Mouse (Mus musculus): ENCODE measurements around the gene Gm3005. TPM values are rescaled to one million over a fixed set of nuclear protein-coding genes. Genes with fewer than 3 reads are reported as not detected.
"Not testable (repeated sequence)": the region's sequence is repeated elsewhere in the genome, so short reads cannot be mapped to it uniquely, and the experiment has no call there.

Gm3005 gene
- polyA plus RNA-seq (2015; fragmentation: Nextera tagmentation; extraction: Ambion mirVana) = 8.8 and 10.9 TPM in 2 replicates

DNA sequence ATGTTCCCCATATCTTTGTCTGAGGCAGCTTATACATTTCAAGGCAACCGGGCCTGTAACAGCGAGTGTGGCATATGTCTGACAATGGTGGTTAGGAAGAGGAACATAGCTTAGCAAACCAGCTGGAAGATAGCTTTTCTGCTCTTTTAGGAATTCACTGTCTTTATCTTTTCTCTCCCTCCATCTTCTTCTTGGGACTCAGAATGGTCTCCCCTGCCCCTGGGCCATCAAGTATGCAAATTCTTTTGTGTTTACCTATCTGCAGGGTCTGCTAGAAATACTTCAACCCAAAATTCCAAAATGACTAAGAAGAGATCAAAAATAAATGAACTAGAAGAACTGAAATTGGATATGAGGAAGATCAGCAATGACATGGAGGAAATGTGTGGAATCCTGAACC, at the start of gene Gm3005:
Gene Gm3005, plus strand, starts transcription at position 301 of the 400 bp plus-strand sequence.
- H3K9ac ChIP-seq (ENCODE audit: low read depth, low read length); H3K36me3 ChIP-seq (ENCODE audit: control insufficient read depth, insufficient read depth, low read length); ATAC-seq; H3K4me2 ChIP-seq (ENCODE audit: low read length); H3K4me3 ChIP-seq (ENCODE audit: low read depth, low read length); H3K27ac ChIP-seq (ENCODE audit: low read length); H3K4me1 ChIP-seq (ENCODE audit: control insufficient read depth, insufficient read depth, low read length); H3K27me3 ChIP-seq (ENCODE audit: control insufficient read depth, insufficient read depth, low read depth, low read length); H3K9me3 ChIP-seq (replicated peaks; ENCODE audit: control insufficient read depth, low read length, poor library complexity, severe bottlenecking): not testable (repeated sequence)
- WGBS = no CpG with 5 or more reads among the region's 2 CpGs

DNA sequence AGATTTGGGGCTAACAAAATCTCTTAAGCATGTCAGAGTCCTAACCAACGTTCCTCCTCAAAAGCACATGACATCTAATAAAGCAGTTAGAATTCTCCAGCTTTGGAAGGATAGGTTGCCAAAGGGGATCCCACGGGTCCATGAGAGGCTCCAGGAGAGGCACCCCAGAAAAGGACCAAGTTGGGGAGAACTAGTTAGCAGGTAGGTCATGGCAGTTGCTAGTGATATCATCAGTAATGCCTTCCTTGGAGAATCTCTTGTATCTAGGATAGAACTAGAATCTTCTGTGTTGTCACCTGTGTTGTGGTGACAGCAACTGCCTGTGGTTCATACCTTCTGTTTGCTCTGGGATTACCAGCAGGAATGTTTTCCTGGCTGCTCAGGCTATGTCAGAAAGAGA, 33.1 kb upstream of the Gm3005 start, which contains the start of gene Gm10413:
Gene Gm10413, plus strand, starts transcription at position 301 of the 400 bp plus-strand sequence.
- H3K9me3 ChIP-seq (replicated peaks; ENCODE audit: control insufficient read depth, low read length, poor library complexity, severe bottlenecking); H3K4me3 ChIP-seq (ENCODE audit: low read depth, low read length); H3K27ac ChIP-seq (ENCODE audit: low read length); H3K4me2 ChIP-seq (ENCODE audit: low read length); H3K9ac ChIP-seq (ENCODE audit: low read depth, low read length); H3K27me3 ChIP-seq (ENCODE audit: control insufficient read depth, insufficient read depth, low read depth, low read length); H3K4me1 ChIP-seq (ENCODE audit: control insufficient read depth, insufficient read depth, low read length); H3K36me3 ChIP-seq (ENCODE audit: control insufficient read depth, insufficient read depth, low read length); ATAC-seq: not testable (repeated sequence)
- WGBS = no CpG with 5 or more reads among the region's 2 CpGs

DNA sequence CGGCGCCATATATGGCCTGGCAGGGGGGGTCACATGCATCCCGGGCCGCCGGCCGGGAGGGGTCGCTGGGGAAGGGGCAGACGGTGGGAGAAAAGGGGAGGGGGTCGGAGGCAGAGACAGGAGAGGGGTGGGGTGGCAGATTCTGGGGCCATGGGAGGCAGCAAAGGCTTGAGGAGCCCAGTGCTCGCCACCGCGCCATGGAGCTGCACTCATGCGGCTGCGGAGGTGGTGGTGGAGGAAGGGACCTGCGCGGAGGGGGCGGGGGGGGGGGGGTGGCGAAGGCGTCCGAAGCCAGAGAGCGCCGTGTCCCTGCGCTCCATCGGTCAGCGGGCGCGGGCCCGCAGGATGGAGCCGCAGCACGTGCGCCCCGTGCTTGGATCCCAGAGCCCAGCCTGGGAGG, 15.6 kb upstream of the Gm3005 start, which contains the start of gene Gm10409:
Gene Gm10409, plus strand, starts transcription at position 301 of the 400 bp plus-strand sequence.
- no CpG with 5 or more reads among the region's 32 CpGs for WGBS
- H3K27ac ChIP-seq (ENCODE audit: low read length); H3K36me3 ChIP-seq (ENCODE audit: control insufficient read depth, insufficient read depth, low read length); H3K9ac ChIP-seq (ENCODE audit: low read depth, low read length); H3K4me2 ChIP-seq (ENCODE audit: low read length); H3K4me1 ChIP-seq (ENCODE audit: control insufficient read depth, insufficient read depth, low read length); H3K9me3 ChIP-seq (replicated peaks; ENCODE audit: control insufficient read depth, low read length, poor library complexity, severe bottlenecking); H3K27me3 ChIP-seq (ENCODE audit: control insufficient read depth, insufficient read depth, low read depth, low read length); H3K4me3 ChIP-seq (ENCODE audit: low read depth, low read length); ATAC-seq: not testable (repeated sequence)

DNA sequence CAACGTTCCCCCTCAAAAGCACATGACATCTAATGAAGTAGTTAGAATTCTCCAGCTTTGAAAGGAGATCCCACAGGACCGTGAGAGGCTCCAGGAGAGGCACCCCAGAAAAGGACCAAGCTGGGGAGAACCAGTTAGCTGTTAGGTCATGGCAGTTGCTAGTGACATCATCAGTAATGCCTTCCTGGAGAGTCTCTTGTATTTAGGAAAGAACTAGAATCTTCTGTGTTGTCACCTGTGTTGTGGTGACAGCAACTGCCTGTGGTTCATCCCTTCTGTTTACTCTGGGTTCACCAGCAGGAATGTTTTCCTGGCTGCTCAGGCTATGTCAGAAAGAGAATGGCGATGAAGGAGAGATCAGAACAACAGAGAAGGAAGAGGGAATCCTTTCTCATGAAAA, 21.2 kb downstream of the Gm3005 start, which contains the start of gene Gm10408:
Gene Gm10408, plus strand, starts transcription at position 301 of the 400 bp plus-strand sequence.
- H3K4me2 ChIP-seq (ENCODE audit: low read length); H3K36me3 ChIP-seq (ENCODE audit: control insufficient read depth, insufficient read depth, low read length); ATAC-seq; H3K9me3 ChIP-seq (replicated peaks; ENCODE audit: control insufficient read depth, low read length, poor library complexity, severe bottlenecking); H3K9ac ChIP-seq (ENCODE audit: low read depth, low read length); H3K27ac ChIP-seq (ENCODE audit: low read length); H3K4me1 ChIP-seq (ENCODE audit: control insufficient read depth, insufficient read depth, low read length); H3K27me3 ChIP-seq (ENCODE audit: control insufficient read depth, insufficient read depth, low read depth, low read length); H3K4me3 ChIP-seq (ENCODE audit: low read depth, low read length): not testable (repeated sequence)
- no CpG with 5 or more reads among the region's 3 CpGs for WGBS

DNA sequence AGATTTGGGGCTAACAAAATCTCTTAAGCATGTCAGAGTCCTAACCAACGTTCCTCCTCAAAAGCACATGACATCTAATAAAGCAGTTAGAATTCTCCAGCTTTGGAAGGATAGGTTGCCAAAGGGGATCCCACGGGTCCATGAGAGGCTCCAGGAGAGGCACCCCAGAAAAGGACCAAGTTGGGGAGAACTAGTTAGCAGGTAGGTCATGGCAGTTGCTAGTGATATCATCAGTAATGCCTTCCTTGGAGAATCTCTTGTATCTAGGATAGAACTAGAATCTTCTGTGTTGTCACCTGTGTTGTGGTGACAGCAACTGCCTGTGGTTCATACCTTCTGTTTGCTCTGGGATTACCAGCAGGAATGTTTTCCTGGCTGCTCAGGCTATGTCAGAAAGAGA, 206.3 kb downstream of the Gm3005 start, which contains the start of gene Gm3012:
Gene Gm3012, plus strand, starts transcription at position 301 of the 400 bp plus-strand sequence.
- H3K27ac ChIP-seq (ENCODE audit: low read length); H3K4me2 ChIP-seq (ENCODE audit: low read length); H3K9me3 ChIP-seq (replicated peaks; ENCODE audit: control insufficient read depth, low read length, poor library complexity, severe bottlenecking); H3K4me3 ChIP-seq (ENCODE audit: low read depth, low read length); H3K36me3 ChIP-seq (ENCODE audit: control insufficient read depth, insufficient read depth, low read length); ATAC-seq; H3K9ac ChIP-seq (ENCODE audit: low read depth, low read length); H3K27me3 ChIP-seq (ENCODE audit: control insufficient read depth, insufficient read depth, low read depth, low read length); H3K4me1 ChIP-seq (ENCODE audit: control insufficient read depth, insufficient read depth, low read length): not testable (repeated sequence)
- no CpG with 5 or more reads among the region's 2 CpGs for WGBS

Other genes starting within 250 kb of the Gm3005 start
- 0.20 TPM in 1 of 2 replicates, not detected in the other for gene Gm5795, start 239.8 kb upstream of the Gm3005 start, polyA plus RNA-seq (2015; fragmentation: Nextera tagmentation; extraction: Ambion mirVana)
- gene D830030K20Rik, start 219.6 kb upstream of the Gm3005 start, polyA plus RNA-seq (2015; fragmentation: Nextera tagmentation; extraction: Ambion mirVana) = 34.8 and 37.8 TPM in 2 replicates
- gene Gm2956, start 95.5 kb upstream of the Gm3005 start, polyA plus RNA-seq (2015; fragmentation: Nextera tagmentation; extraction: Ambion mirVana) = not detected in 2 replicates
- gene Gm10413, start 33.0 kb upstream of the Gm3005 start, polyA plus RNA-seq (2015; fragmentation: Nextera tagmentation; extraction: Ambion mirVana) = not detected in 2 replicates
- gene Gm10409, start 15.5 kb upstream of the Gm3005 start, polyA plus RNA-seq (2015; fragmentation: Nextera tagmentation; extraction: Ambion mirVana) = 21.4 and 24.8 TPM in 2 replicates
- 0.29 TPM in 1 of 2 replicates, not detected in the other for gene Gm10408, start 21.3 kb downstream of the Gm3005 start, polyA plus RNA-seq (2015; fragmentation: Nextera tagmentation; extraction: Ambion mirVana)
- not detected in 2 replicates for gene Gm3012, start 206.4 kb downstream of the Gm3005 start, polyA plus RNA-seq (2015; fragmentation: Nextera tagmentation; extraction: Ambion mirVana)
- gene Gm3020, start 223.9 kb downstream of the Gm3005 start, polyA plus RNA-seq (2015; fragmentation: Nextera tagmentation; extraction: Ambion mirVana) = 21.4 and 24.8 TPM in 2 replicates